Mouse (Mus musculus) thymus, postnatal 10 days (tissue): ENCODE results near the gene Wnt9b.

Experiments
- DNase-seq, 2 experiments: peaks; one replicate each; pipeline ENCODE4 v3.0.0; 2021; ENCODE audit warnings: low spot score in 2 of 2

Gene Wnt9b

DNA sequence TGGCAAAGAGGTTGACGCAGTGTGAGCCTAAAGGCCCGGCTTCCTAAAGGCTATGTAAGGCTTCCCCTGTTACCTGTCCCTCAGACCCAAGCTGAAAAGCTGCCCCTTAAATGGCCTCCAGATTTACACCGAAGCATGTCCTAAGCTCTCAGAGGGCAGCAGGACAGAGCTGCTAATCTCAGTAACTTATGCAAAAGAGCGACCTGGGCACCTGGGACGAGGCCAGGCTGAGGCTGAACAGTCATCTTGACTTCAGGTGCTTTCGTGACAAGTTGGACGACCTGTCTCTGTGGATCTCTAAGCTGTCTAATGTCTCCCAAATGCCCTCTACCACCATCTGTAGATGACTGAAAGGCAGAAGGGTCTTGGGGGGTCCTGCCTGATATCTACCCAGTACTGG is 17.3 kb downstream of the Wnt9b start:
- DNase-seq, result no peak

DNA sequence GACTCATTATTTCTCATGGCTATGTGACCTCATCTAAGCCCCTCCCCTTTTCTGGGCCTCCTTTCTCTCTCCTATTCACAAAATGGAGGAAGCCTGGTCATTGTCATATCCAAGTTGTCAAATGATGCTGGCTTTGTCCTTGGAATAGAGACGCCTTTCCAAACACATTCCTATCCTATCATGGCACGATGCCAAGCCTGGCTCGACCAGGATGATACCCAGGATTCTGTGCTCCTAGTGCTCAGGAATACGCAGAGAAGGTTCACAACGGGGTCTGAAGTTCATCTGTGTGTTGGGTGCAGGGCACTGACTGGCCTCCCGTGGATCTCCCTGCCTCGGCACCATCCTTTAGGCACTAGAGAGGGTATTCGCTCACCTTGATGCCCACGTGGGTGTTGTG is 18.0 kb downstream of the Wnt9b start:
- DNase-seq, result no peak

DNA sequence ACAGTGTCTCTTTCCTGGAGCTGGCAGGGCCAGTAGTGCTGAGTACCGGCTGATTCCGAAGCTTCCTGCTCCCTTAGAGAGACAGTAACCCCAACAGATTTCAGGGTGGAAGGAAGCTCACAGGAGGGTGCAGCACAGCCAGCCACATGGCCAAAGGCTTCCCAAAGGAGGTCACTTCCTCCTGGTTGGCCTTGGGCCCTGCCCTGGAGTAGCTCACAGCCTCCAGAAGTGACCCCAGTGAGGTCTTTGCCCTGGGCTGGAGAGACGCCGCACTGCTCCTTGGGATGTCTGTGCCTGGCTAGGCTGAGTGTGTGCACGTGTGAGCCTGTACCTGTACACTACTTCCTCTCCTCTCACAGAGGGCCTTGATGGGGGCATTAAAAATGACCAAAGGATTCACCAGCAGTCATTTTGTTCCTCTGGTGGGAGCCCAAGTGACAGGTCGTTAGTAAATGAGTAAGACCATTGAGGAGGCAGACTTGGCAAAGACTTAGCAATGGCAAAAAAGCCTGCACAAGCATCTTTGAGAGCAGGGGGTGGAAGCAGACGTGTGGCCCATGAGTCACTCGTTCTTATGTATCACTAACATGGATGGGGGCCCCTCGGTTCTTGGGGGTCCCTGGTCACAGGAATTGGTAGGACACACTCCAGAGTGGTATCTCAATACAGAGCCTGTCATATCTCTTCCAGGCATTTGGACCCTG is 20.2 kb downstream of the Wnt9b start:
- no peak for DNase-seq

GRCm38 (mm10) chr11:103724331-103724771 is 25.3 kb downstream of the Wnt9b start:
- DNase-seq, result no peak

DNA sequence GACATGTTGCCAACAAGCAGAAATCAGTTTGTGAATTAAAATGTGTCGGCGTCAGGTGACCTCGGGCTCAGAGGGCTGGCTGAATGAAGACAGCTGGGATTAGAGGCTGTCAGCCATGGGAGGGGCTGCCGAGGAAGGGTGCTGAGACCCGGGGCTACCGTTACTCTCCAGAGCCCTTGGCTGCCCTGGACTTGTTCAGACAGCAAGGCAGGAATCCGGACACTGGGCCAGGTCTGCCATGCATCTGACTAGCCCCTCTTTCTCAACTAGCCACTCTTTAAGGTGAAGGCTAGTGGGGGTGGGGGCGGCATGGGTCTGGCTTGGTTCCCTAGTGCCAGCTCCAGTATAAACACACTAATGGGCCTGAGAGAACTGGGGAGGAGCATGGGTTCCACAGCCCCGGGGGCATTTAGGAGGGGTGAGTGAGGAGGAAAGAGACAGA is 27.6 kb downstream of the Wnt9b start:
- no peak for DNase-seq

- DNase-seq, result peak in 1 of 2 experiments; percentile 24
Measured at GRCm38 (mm10) chr11:103721468-103722039, 28.1 kb downstream of the Wnt9b start.

DNA sequence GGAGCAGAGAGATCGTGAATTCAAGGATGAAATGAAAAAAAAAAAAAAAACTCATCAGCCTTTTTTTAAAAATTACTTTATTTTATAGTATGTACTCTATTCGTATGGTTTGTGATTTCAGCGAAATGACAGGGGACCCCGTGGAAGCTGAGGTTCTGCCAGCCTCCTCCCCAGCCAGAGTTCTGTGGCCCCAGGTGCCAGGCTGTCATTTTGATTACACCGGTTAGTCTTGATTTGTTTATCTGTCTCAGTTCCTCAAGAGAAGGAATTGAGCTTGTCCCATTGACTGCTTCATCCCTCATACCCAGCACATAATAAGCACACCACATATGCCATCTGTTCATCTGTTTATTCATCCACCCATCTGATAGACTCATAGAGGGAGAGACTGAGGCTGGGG is 30.2 kb downstream of the Wnt9b start:
- DNase-seq, result no peak

- DNase-seq, result no peak
Measured at GRCm38 (mm10) chr11:103716971-103717370, 32.6 kb downstream of the Wnt9b start.

GRCm38 (mm10) chr11:103714074-103714473 is 35.5 kb downstream of the Wnt9b start:
- DNase-seq, result no peak

DNA sequence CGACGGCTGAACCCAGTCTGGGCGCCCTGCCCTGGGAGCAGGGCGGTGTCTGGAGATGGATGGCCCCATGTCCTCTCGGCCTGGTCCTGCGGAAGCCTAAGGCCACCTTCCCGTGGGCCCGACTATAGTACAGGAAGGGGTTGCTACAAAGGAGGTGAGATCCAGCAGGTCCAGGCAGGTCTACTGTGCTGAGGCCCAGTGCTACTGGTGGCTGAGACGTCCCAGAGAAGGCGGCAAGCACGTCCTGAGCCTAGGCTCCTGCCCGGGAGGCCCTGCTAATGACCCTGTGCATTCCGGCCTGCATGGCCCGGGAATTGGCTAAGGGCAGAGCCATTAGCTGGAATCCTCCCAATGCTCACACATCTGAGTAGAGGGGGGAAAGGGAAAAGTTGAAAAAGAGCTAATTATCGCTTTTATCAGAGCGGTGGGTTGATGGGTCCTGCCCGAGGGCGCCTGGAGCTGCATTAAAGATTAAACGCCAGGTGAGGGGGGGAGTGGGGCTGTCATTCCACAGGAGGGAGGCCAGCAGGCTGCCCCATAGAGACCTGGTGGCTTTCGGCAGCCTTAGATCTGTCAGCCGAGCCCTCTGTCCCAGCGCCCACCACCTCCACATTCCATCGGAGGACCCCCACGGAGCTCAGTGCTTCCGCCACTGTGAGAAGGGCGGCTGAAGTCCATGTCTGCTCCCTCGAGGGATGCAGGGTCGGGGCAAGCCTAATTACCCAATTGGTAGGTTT is 37.6 kb downstream of the Wnt9b start:
- no peak for DNase-seq

GRCm38 (mm10) chr11:103709982-103710381 is 39.6 kb downstream of the Wnt9b start:
- no peak for DNase-seq

- no peak for DNase-seq
Measured at GRCm38 (mm10) chr11:103707005-103707404, 42.6 kb downstream of the Wnt9b start.

DNA sequence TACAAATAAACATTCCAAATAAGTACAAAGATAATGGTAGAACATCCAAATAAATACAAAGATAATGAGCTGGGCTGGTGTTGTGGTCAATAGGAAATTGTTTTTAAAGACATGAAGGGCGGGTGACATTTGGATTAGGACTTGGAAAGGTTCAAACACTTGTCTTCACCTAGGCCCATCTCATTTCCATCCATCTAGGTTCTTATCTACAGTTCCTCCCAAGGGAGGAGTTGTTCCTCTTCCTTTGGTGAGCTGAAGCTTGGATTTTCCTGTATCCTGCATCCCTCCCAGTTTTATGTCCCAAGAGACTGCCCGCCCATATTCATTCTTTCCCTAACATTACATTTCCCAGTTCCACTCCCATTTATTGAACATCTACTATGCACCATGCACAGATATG is 51.4 kb downstream of the Wnt9b start:
- DNase-seq, result no peak

GRCm38 (mm10) chr11:103697565-103698176 is 52.0 kb downstream of the Wnt9b start, which contains the start of gene Gosr2:
Gosr2 (minus strand) TSS chr11:103697898.
- peak; percentile 84 to 88 for DNase-seq

- peak in 1 of 2 experiments; percentile 64 for DNase-seq
Measured at GRCm38 (mm10) chr11:103696851-103697564, 52.6 kb downstream of the Wnt9b start.

DNA sequence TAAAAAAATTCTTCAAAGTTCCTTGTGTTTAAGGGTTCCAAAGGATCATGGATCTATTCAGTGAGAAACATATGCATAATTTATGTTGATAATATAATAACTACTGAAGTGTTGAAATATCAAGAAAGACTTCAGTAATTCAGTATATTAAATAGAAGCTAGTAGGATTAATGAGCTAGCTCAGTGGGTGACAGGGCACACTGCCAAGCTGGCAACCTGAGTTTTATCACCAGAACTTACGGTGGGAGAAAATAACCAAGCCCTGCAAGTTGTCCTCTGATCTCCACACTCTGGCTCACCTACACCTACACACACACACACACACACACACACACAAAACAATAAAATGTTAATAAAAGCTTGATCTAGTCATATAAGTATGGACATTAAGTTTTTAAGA is 56.4 kb downstream of the Wnt9b start:
- DNase-seq, result no peak

- no peak for DNase-seq
Measured at GRCm38 (mm10) chr11:103691036-103691435, 58.6 kb downstream of the Wnt9b start.

GRCm38 (mm10) chr11:103688980-103689378 is 60.6 kb downstream of the Wnt9b start:
- no peak for DNase-seq

DNA sequence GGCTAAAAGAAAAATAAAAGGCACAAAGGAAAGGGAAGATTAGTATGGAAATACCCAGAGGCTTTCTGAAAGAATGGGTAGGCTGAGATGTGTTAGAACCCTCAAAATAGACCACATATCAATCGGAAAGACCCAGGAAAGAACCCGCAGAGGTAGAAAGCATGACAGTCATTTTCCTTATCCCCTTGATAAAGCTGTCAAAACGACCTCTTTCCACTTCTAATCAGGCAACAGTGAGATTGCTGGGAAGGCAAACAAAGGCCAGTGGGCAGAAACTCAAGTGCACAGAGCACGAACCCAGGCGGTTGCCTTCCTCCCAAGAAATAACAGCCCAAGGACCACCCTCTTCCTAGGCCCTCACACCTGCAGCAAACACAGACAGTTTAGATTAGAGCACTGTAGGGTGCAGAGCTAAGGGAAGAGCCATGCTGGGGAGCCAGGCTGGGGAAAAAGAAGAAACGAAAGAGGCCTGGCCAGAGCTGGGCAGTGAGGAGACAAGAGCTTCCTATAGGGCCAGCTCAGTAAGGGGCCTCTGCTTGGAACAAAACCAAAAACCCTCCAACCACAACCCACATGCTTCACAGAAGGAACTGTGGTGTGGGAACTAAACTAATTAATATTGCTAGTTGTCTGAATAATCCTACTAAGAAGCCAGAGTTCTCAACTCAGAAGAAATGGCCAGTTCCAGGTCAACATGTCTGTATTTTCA is 61.2 kb downstream of the Wnt9b start:
- no peak for DNase-seq

GRCm38 (mm10) chr11:103686706-103687105 is 62.9 kb downstream of the Wnt9b start:
- no peak for DNase-seq

GRCm38 (mm10) chr11:103685261-103685736 is 64.3 kb downstream of the Wnt9b start:
- no peak for DNase-seq
